Mouse (Mus musculus) heart, embryonic 14.5 days (tissue): ENCODE measurements around the gene Ccdc177. TPM values are rescaled to one million over a fixed set of nuclear protein-coding genes. Genes with fewer than 3 reads are reported as not detected.

Source experiments
- ATAC-seq: fragments of 200-750 bp; cut with Nextera tagmentation; 2 replicates; pipeline ENCODE4 v1.8.0; 2017; ENCODE audit warnings: low read depth, moderate TSS enrichment; ENCODE audit not compliant: insufficient number of reproducible peaks, insufficient read depth, low FRiP score
- H3K27ac ChIP-seq, 2 experiments: fragments of 200-500 bp in 1 of 2; fragments of 300-500 bp in 1 of 2; sonication (generic) in 1 of 2; replicated peaks in 1 of 2; 2 replicates each; pipeline ENCODE4 v1.5.1; 2012 to 2014; ENCODE audit warnings: low read depth in 2 of 2, low read length in 2 of 2, control low read depth in 1 of 2, mild to moderate bottlenecking in 1 of 2, mixed read lengths in 1 of 2; ENCODE audit not compliant: control insufficient read depth in 1 of 2, insufficient read depth in 1 of 2
- H3K27me3 ChIP-seq: fragments of 300-500 bp; sonication (generic); 2 replicates; pipeline ENCODE4 v1.6.1; 2014; ENCODE audit warnings: mild to moderate bottlenecking, low read length, control low read depth; ENCODE audit not compliant: control insufficient read depth, insufficient read depth
- H3K36me3 ChIP-seq: fragments of 300-500 bp; sonication (generic); 2 replicates; pipeline ENCODE4 v1.6.1; 2014; ENCODE audit warnings: mild to moderate bottlenecking, control low read depth, low read length, mixed read lengths; ENCODE audit not compliant: control insufficient read depth, insufficient read depth
- H3K4me1 ChIP-seq, 2 experiments: fragments of 200-500 bp in 1 of 2; fragments of 300-500 bp in 1 of 2; sonication (generic) in 1 of 2; 2 replicates each; pipeline ENCODE4 v1.6.1; 2012 to 2014; ENCODE audit warnings: low read length in 2 of 2, control low read depth in 1 of 2, mixed read lengths in 1 of 2; ENCODE audit not compliant: control insufficient read depth in 2 of 2, insufficient read depth in 2 of 2
- H3K4me2 ChIP-seq: fragments of 300-500 bp; sonication (generic); 2 replicates; pipeline ENCODE4 v1.6.1; 2014; ENCODE audit warnings: mild to moderate bottlenecking, low read length
- H3K4me3 ChIP-seq, 2 experiments: fragments of 200-500 bp in 1 of 2; fragments of 300-500 bp in 1 of 2; sonication (generic) in 1 of 2; 2 replicates each; pipeline ENCODE4 v1.5.1; 2012 to 2014; ENCODE audit warnings: low read length in 2 of 2, mild to moderate bottlenecking in 2 of 2, control low read depth in 1 of 2, low read depth in 1 of 2, moderate library complexity in 1 of 2; ENCODE audit not compliant: control insufficient read depth in 1 of 2, insufficient read depth in 1 of 2
- H3K9ac ChIP-seq: fragments of 300-500 bp; sonication (generic); 2 replicates; pipeline ENCODE4 v1.6.1; 2014; ENCODE audit warnings: mild to moderate bottlenecking, low read length
- H3K9me3 ChIP-seq: fragments of 300-500 bp; sonication (generic); 2 replicates; pipeline ENCODE4 v1.6.1; 2016; ENCODE audit warnings: low read length, control low read depth; ENCODE audit not compliant: control insufficient read depth
- WGBS: fragments of 180-500 bp; shearing (Covaris S2); extraction: QIAGEN DNeasy Blood & Tissue Kit; methylation state at CpG from one replicate; pipeline ENCODE4 v1.1.7; 2014; 5-methylcytosine and 5-hydroxymethylcytosine counted together
- polyA plus RNA-seq: library from polyadenylated mRNA; unstranded; fragments of >200 nt; fragmentation: Nextera tagmentation; extraction: Ambion mirVana; gene quantifications from 2 replicates; pipeline ENCODE4 v1.2.1, GENCODE M21; 2014

Gene Ccdc177
- polyA plus RNA-seq, 1 experiment from 2014 or later = not detected

DNA sequence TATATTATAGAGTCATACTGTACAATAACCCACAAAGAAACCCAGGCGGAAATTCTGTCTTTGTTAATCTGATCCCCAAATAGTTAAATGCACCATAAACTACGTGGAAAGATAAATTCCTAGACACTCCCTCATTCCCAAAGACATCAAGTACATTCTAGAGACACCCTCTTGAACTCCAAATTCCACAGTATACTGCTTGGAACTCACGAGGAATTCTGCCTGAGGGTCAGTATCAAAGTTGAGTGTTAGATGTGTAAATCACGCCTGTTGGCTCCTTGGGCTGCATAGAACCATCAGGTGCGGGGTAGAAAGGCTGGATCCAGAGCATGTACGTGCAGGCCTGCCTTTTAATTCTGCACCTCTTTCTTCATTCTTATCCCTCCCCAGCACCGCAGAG is 14.3 kb upstream of the Ccdc177 start:
- Histone ChIP-seq H3K4me2 (no peak overlapping the region), H3K36me3 (no peaks in the 10 kb centered on the region), H3K9me3 (no peaks in the 10 kb centered on the region), H3K4me1 (peaks cover 0 to 2% of the 10 kb centered on the region in 2 experiments; a peak in 1 of 4 replicates), H3K4me3 (no peak overlapping the region), H3K27me3 (no peaks in the 10 kb centered on the region), H3K27ac (no peak overlapping the region), H3K9ac (no peak overlapping the region)
- WGBS = 66% methylated on average over 7 of the region's 7 CpGs
- ATAC-seq = no peak

- Histone ChIP-seq H3K27ac (no peak overlapping the region), H3K4me2 (no peak overlapping the region), H3K9me3 (no peaks in the 10 kb centered on the region), H3K27me3 (no peaks in the 10 kb centered on the region), H3K9ac (no peak overlapping the region), H3K4me1 (no peaks in the 10 kb centered on the region), H3K36me3 (no peaks in the 10 kb centered on the region), H3K4me3 (no peak overlapping the region)
- 17% methylated on average over 11 of the region's 11 CpGs for WGBS
- ATAC-seq = peak; percentile 69; the same call in 1 of the 2 replicates
Measured at GRCm38 (mm10) chr12:80769697-80770096, 9.2 kb upstream of the Ccdc177 start.

DNA sequence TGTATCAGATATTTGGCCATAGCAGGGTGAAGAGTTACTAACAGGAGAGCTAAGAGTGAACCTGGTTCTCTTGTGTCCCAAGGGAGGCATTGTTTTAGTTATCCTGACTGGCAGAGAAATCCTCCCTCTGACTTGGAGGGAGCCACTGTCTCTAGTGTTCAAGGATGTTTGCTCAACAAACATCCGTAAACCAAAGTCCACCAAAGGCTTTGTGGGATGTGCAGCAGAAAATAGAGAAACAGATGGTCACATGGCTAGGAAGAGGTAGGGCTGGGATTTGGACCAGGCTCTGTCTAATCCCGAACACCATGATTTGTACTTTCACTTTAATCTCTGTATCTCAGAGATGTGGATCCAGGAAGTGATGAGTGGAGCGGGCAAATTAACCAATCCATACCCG is 3.6 kb upstream of the Ccdc177 start:
- Histone ChIP-seq H3K4me2 (no peak overlapping the region), H3K4me1 (peaks cover under 1 to 11% of the 10 kb centered on the region in 2 experiments; a peak in 2 of 4 replicates), H3K27ac (no peak overlapping the region), H3K4me3 (no peak overlapping the region), H3K9me3 (no peaks in the 10 kb centered on the region), H3K36me3 (no peaks in the 10 kb centered on the region), H3K27me3 (peaks cover 34% of the 10 kb centered on the region), H3K9ac (no peak overlapping the region)
- WGBS = 61% methylated on average over 4 of the region's 4 CpGs
- no peak for ATAC-seq

DNA sequence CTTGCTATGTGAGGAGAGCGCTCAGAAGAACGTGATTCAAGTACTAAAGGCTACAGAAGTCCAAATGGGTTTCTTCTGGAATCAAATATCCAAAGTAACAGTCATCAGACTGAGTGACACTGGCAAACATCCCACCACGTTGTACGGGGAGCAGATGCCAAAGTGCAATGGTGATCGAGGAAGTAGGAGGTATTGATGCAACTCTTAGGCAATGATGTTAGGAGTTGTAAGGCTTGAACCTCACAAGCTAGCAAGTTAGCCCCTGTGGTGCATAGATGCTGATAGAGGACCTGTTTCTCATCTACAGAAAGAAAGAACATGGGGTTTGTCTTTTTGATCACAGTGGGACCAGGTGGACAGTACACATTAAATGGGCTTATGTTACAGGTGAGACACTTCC is 2.5 kb upstream of the Ccdc177 start:
- Histone ChIP-seq H3K36me3 (no peaks in the 10 kb centered on the region), H3K4me3 (no peak overlapping the region), H3K9me3 (no peaks in the 10 kb centered on the region), H3K27ac (no peak overlapping the region), H3K27me3 (peaks cover 46% of the 10 kb centered on the region), H3K4me2 (no peak overlapping the region), H3K9ac (no peak overlapping the region), H3K4me1 (peaks cover 7 to 20% of the 10 kb centered on the region in 2 experiments; a peak in 3 of 4 replicates)
- WGBS = 82% methylated on average over 5 of the region's 5 CpGs
- ATAC-seq = no peak

- Histone ChIP-seq H3K4me3 (peak overlapping the region; percentile 42 to 44), H3K27ac (no peak overlapping the region), H3K9ac (no peak overlapping the region), H3K27me3 (peaks cover 77% of the 10 kb centered on the region), H3K9me3 (no peaks in the 10 kb centered on the region), H3K4me1 (peaks cover 11 to 26% of the 10 kb centered on the region in 2 experiments; a peak in 3 of 4 replicates), H3K4me2 (peak overlapping the region; percentile 82), H3K36me3 (no peaks in the 10 kb centered on the region)
- WGBS = 2% methylated on average over 22 of the region's 22 CpGs
- ATAC-seq = no peak
Measured at GRCm38 (mm10) chr12:80759713-80760395, 633 bp downstream of the Ccdc177 start.

- no peaks in the 10 kb centered on the region for H3K9me3 ChIP-seq
- no peak for ATAC-seq
- peaks cover 11 to 26% of the 10 kb centered on the region in 2 experiments; a peak in 3 of 4 replicates for H3K4me1 ChIP-seq
- H3K27ac ChIP-seq = no peak overlapping the region
- peak overlapping the region; percentile 99 for H3K4me2 ChIP-seq
- no peaks in the 10 kb centered on the region for H3K36me3 ChIP-seq
- H3K9ac ChIP-seq = no peak overlapping the region
- WGBS = 10% methylated on average over 13 of the region's 13 CpGs
- peaks cover 82% of the 10 kb centered on the region for H3K27me3 ChIP-seq
- H3K4me3 ChIP-seq = peak overlapping the region; percentile 54 to 59; a peak in 3 of 4 replicates
Measured at GRCm38 (mm10) chr12:80759387-80759712, 1.1 kb downstream of the Ccdc177 start.

GRCm38 (mm10) chr12:80758559-80759386 is 1.7 kb downstream of the Ccdc177 start:
- H3K36me3 ChIP-seq = no peaks in the 10 kb centered on the region
- WGBS = 2% methylated on average over 92 of the region's 92 CpGs
- peaks cover 86% of the 10 kb centered on the region for H3K27me3 ChIP-seq
- H3K27ac ChIP-seq = no peak overlapping the region
- peak overlapping the region; percentile 54 to 59 for H3K4me3 ChIP-seq
- no peaks in the 10 kb centered on the region for H3K9me3 ChIP-seq
- peak overlapping the region; percentile 99 for H3K4me2 ChIP-seq
- peaks cover 11 to 26% of the 10 kb centered on the region in 2 experiments; a peak in 3 of 4 replicates for H3K4me1 ChIP-seq
- ATAC-seq = peak; percentile 13; the same call in 1 of the 2 replicates
- H3K9ac ChIP-seq = peak overlapping the region; percentile 55; the same call in 1 of the 2 replicates
